Mouse (Mus musculus) heart, adult 2 months (tissue): ENCODE results near the gene Pnpla6.

Experiments used
- EP300 ChIP-seq: fragments of 200-500 bp; IDR thresholded peaks from 2 replicates; pipeline ENCODE4 v1.6.1; 2011; ENCODE audit warnings: low read depth, low read length, control low read depth; ENCODE audit not compliant: insufficient read depth
- POLR2A ChIP-seq: fragments of 200-500 bp; IDR thresholded peaks from 2 replicates; pipeline ENCODE4 v1.6.1; 2011; ENCODE audit warnings: mild to moderate bottlenecking, low read depth, low read length, control low read depth; ENCODE audit not compliant: insufficient read depth

GRCm38 (mm10) chr8:3493845-3494208 lies 21.4 kb upstream of the Pnpla6 start:
- TF ChIP-seq EP300 (no peak), POLR2A (no peak)
